Mouse (Mus musculus) G1E (cell line): ENCODE measurements around the gene Ptgir. TPM values are rescaled to one million over a fixed set of nuclear protein-coding genes. Genes with fewer than 3 reads are reported as not detected.
A peak's percentile ranks its signal among the peaks of the same experiment; 100 is the strongest.

Experiments
- ATAC-seq: 2 replicates; pipeline ENCODE4 v1.8.0; 2016; ENCODE audit warnings: mild to moderate bottlenecking; ENCODE audit not compliant: insufficient number of reproducible peaks, poor library complexity, low FRiP score, severe bottlenecking; ENCODE audit errors: extremely low read depth
- DNase-seq: peaks from one replicate; pipeline ENCODE4 v3.0.0; 2012; ENCODE audit warnings: low spot score
- H3K27me3 ChIP-seq: 2 replicates; pipeline ENCODE4 v1.6.1; 2012; ENCODE audit warnings: mild to moderate bottlenecking, low read length, inconsistent platforms; ENCODE audit not compliant: insufficient read depth
- H3K36me3 ChIP-seq: replicated peaks from 2 replicates; pipeline ENCODE3; 2012; ENCODE audit warnings: mild to moderate bottlenecking, inconsistent platforms
- H3K4me1 ChIP-seq: 2 replicates; pipeline ENCODE4 v1.6.1; 2012; ENCODE audit warnings: low read depth, low read length, inconsistent platforms, mixed read lengths; ENCODE audit not compliant: insufficient read depth
- H3K4me3 ChIP-seq: 2 replicates; pipeline ENCODE4 v1.5.1; 2012; ENCODE audit warnings: low read depth, mild to moderate bottlenecking, inconsistent platforms, low read length, moderate library complexity, mixed read lengths
- H3K9me3 ChIP-seq: replicated peaks from 2 replicates; pipeline ENCODE4 v1.6.1; 2012; ENCODE audit warnings: inconsistent platforms
- CTCF ChIP-seq: IDR thresholded peaks from 2 replicates; pipeline ENCODE4 v1.5.1; 2012; ENCODE audit warnings: low read depth, low read length, inconsistent platforms, mixed read lengths
- GATA1 ChIP-seq: IDR thresholded peaks from 2 replicates; pipeline ENCODE4 v1.6.1; 2012; ENCODE audit warnings: borderline replicate concordance, low read length, inconsistent platforms, mixed read lengths
- GATA2 ChIP-seq: IDR thresholded peaks from 2 replicates; pipeline ENCODE4 v1.6.1; 2012; ENCODE audit warnings: low read depth, low read length, inconsistent platforms, borderline replicate concordance
- POLR2AphosphoS5 ChIP-seq: IDR thresholded peaks from 2 replicates; pipeline ENCODE4 v1.6.1; 2012; ENCODE audit warnings: low read depth, low read length, inconsistent platforms; ENCODE audit not compliant: insufficient replicate concordance
- TAL1 ChIP-seq: conservative IDR thresholded peaks from 2 replicates; pipeline ENCODE4 v1.6.1; 2012; ENCODE audit warnings: low read depth, low read length, inconsistent platforms, mixed read lengths
- polyA plus RNA-seq: library from polyadenylated mRNA; stranded (reverse); fragments of >175 nt; gene quantifications from 2 replicates; pipeline ENCODE4 v1.2.3, GENCODE M21; 2012
- total RNA-seq, 2 experiments: library from RNA; stranded (forward) in 1 of 2; stranded (reverse) in 1 of 2; fragments of 200-1000 nt in 1 of 2; fragments of >200 nt in 1 of 2; fragmentation: Nextera tagmentation in 1 of 2; gene quantifications; 2 replicates each; pipeline ENCODE4 v1.2.3; 2014 to 2017

Ptgir gene
- total and polyA plus RNA-seq, 3 experiments: 0.05 to 3.5 TPM; not detected in 1

GRCm38 (mm10) chr7:16931968-16932627, 25.8 kb downstream of the Ptgir start:
- H3K36me3 ChIP-seq: no peaks in the 10 kb centered on the region
- ATAC-seq (no peak), DNase-seq (no peak)
- no peaks in the 10 kb centered on the region for H3K9me3 ChIP-seq
- no peak overlapping the region for H3K4me3 ChIP-seq
- TF ChIP-seq TAL1 (no peak), CTCF (peak; percentile 65)
- peaks cover 7% of the 10 kb centered on the region; the same call in 1 of the 2 replicates for H3K27me3 ChIP-seq
- H3K4me1 ChIP-seq: peaks cover 5% of the 10 kb centered on the region; the same call in 1 of the 2 replicates

GRCm38 (mm10) chr7:16932704-16933577, 26.7 kb downstream of the Ptgir start:
- DNase-seq (no peak), ATAC-seq (no peak)
- peaks cover 5% of the 10 kb centered on the region; the same call in 1 of the 2 replicates for H3K4me1 ChIP-seq
- TF ChIP-seq POLR2AphosphoS5 (no peak), GATA1 (no peak), CTCF (no peak), TAL1 (no peak), GATA2 (no peak)
- H3K27me3 ChIP-seq: peaks cover 7% of the 10 kb centered on the region; the same call in 1 of the 2 replicates
- no peak overlapping the region for H3K4me3 ChIP-seq
- no peaks in the 10 kb centered on the region for H3K9me3 ChIP-seq
- no peaks in the 10 kb centered on the region for H3K36me3 ChIP-seq

DNA sequence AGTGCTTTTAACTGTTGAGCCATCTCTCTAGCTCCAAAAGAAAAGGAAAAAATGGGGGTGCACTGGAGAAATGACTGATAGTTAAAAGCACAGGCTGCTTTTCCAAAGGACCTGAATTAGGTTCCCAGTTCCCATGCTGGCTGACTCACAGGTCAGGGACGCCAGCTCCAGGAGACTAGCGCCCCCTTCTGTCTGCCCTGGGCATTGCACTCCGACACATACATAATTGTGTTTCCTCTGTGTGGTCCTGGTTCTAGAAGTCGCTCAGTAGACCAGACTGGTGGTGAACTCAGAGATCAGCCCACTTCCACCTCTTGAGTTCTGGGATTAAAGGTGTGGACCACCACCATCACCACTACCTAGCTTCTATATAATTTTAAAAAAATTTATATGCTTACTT, 31.0 kb downstream of the Ptgir start:
- no peak overlapping the region for H3K4me3 ChIP-seq
- peaks cover 24% of the 10 kb centered on the region for H3K27me3 ChIP-seq
- DNase-seq: no peak
- no peaks in the 10 kb centered on the region for H3K36me3 ChIP-seq
- TF ChIP-seq CTCF (peak; percentile 52), GATA2 (no peak)
- ATAC-seq: no peak
- no peaks in the 10 kb centered on the region for H3K9me3 ChIP-seq
- peaks cover 1% of the 10 kb centered on the region; the same call in 1 of the 2 replicates for H3K4me1 ChIP-seq

GRCm38 (mm10) chr7:16938117-16938791, 32.0 kb downstream of the Ptgir start:
- DNase-seq: no peak
- ATAC-seq: no peak
- Histone ChIP-seq H3K4me1 (no peaks in the 10 kb centered on the region), H3K4me3 (no peak overlapping the region), H3K27me3 (peaks cover 26% of the 10 kb centered on the region), H3K36me3 (no peaks in the 10 kb centered on the region), H3K9me3 (no peaks in the 10 kb centered on the region)
- no peak for TF ChIP-seq TAL1
- TF ChIP-seq POLR2AphosphoS5: no peak
- no peak for TF ChIP-seq CTCF
- TF ChIP-seq GATA1: no peak
- no peak for TF ChIP-seq GATA2

DNA sequence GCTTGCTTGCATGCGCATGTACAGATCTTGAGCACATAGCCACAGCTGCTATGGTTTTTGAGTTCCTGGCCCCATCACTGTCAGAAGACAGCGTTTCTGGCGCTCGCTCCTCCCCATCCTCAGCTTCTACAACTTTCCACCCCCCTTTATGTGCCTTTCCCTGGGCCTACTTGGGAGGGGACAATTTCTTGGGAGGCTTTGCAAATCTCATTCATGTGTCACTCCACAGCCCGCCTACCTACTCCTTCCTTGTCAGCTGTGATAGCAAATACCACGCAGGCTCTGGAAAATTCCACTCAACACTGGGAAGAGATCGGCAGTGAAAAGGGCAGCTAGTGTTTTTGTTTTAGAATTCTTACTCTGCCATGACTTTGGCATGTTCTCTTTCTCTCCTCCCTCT, 34.0 kb downstream of the Ptgir start:
- Histone ChIP-seq H3K4me3 (no peak overlapping the region), H3K9me3 (peaks cover 9% of the 10 kb centered on the region), H3K27me3 (peaks cover 36% of the 10 kb centered on the region), H3K4me1 (no peaks in the 10 kb centered on the region), H3K36me3 (no peaks in the 10 kb centered on the region)
- TF ChIP-seq GATA1 (no peak), TAL1 (no peak), GATA2 (no peak), CTCF (no peak), POLR2AphosphoS5 (no peak)
- ATAC-seq (no peak), DNase-seq (no peak)

- ATAC-seq (no peak), DNase-seq (no peak)
- H3K9me3 ChIP-seq: peaks cover 9% of the 10 kb centered on the region
- H3K27me3 ChIP-seq: peaks cover 33% of the 10 kb centered on the region
- no peaks in the 10 kb centered on the region for H3K36me3 ChIP-seq
- no peak for TF ChIP-seq GATA2
- no peak for TF ChIP-seq CTCF
- no peak for TF ChIP-seq POLR2AphosphoS5
- no peak for TF ChIP-seq TAL1
- no peak for TF ChIP-seq GATA1
- no peak overlapping the region for H3K4me3 ChIP-seq
- no peaks in the 10 kb centered on the region for H3K4me1 ChIP-seq
Observed at GRCm38 (mm10) chr7:16942861-16943260, 36.6 kb downstream of the Ptgir start.
